Mouse (Mus musculus) embryo, embryonic 11 days (tissue): ENCODE measurements around the gene Tex50.

Source experiments
- DNase-seq: peaks from one replicate; pipeline ENCODE4 v3.0.0-alpha.2; 2015

The Tex50 gene

DNA sequence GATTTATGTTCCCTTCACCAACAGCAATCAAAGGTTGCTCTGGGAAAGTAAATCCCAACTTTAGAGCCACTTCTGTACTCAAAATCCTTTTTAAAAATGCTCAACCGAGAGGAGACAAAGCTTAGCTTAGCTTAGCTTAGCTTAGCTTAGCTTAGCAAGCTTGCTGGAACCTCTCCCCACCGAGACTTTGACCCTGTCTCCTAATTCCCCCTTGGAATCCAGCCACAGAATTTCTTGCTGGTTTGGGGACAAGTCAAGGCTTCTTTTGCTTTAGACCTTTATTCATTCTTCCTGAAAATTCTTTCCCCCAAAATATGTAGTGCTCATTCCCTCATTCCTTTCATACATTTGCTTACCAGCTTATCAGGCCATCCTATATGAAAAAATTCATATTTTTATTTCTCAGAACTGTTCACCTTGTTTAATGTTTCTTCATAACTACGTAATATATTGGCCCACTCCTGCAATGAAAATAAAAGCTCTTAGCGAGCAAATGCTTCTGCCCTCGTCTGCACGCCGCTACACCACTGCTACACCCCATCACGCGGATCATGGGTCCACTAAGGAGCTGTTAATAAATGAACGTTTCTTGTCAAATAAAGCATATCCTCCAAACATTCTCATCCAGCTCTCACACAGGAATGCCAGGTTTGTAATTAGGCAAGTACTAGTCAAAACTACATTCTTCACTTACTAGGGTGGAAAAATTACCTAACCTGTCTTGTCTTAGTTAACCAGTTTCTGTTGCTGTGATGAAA is 36.3 kb downstream of the Tex50 start:
- DNase-seq = no peak

DNA sequence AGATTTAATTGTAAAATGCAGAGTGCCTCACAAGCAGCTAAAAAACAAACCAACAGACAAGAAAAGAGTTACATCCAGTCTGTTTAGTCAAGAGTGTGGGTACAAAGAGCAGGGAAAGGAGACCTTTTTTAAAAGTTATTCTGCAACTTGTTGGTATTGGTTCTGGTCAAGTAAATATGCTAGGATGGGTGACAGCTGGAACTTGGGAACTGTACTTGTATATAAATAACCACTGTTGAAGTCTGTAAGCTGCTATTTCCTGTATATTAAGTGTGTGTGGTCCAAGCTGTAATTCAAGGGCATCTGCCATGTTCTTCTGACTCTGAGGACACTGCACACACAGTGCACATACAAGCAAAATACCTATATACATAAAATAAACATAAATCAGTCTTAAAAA is 44.5 kb downstream of the Tex50 start:
- no peak for DNase-seq

DNA sequence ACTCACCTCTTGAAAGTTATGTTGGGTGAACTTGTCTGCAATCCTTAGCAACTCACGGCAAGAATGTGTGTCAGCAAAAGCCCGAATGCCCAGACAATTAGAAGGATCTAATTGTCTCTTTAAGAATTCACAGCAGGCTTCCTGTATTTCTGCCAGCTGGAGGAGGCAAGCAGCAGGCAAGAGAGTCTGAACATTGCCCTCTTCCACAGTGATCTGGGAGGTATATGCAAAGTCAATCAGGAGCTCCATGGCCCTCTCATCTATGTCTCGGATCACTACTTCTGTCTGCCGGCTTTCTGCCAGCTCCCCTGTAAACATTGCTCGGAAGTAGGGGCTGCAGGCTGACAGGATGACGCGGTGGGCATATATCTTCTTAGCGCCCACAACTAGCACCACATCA is 49.9 kb downstream of the Tex50 start:
- DNase-seq = no peak
